Comparison of ENCODE assay signal across 11 mouse cellular contexts in genomic region chr1:43403341-43403740, GRCm38 (mm10). TPM values are rescaled to one million over a fixed set of nuclear protein-coding genes. Genes with fewer than 3 reads are reported as not detected.
DNase-seq lines count a peak whose midpoint lies in the region; ATAC-seq and TF ChIP-seq lines count a peak whose summit lies in the region.
"Had no signal": no experiment of that assay in that cellular context is flagged by ENCODE, and none has a peak within 500 bp of the region (broad histone marks: within the 10 kb centered on the region; RNA-seq: fewer than 3 reads in every experiment).

No protein-coding gene starts in this region.

- no peaks in the 10 kb centered on the region for H3K36me3 ChIP-seq in heart, postnatal 0 days (replicated peaks; ENCODE audit: control insufficient read depth, insufficient read depth, low read length)
- no peaks in the 10 kb centered on the region for H3K36me3 ChIP-seq in lung, postnatal 0 days (ENCODE audit: insufficient read depth, low read length)
- H3K36me3 ChIP-seq: hindbrain, embryonic 15.5 days had no signal

- H3K4me1 ChIP-seq in heart, postnatal 0 days (ENCODE audit: control insufficient read depth, insufficient read depth): no peaks in the 10 kb centered on the region
- no peaks in the 10 kb centered on the region for H3K4me1 ChIP-seq in lung, postnatal 0 days (ENCODE audit: insufficient read depth, low read depth, low read length)
- H3K4me1 ChIP-seq: hindbrain, embryonic 15.5 days had no signal

- ATAC-seq in heart, postnatal 0 days (ENCODE audit: insufficient read depth, low read depth): no peak
- no peak for ATAC-seq in lung, postnatal 0 days

- peak; percentile 27 for TF ChIP-seq CTCF in heart, postnatal 0 days (IDR thresholded peaks at IDR 0.05; ENCODE audit: low read depth)
- no peak for TF ChIP-seq CTCF in lung, postnatal 0 days (IDR thresholded peaks at IDR 0.05)

- no peaks in the 10 kb centered on the region for H3K27me3 ChIP-seq in heart, postnatal 0 days (ENCODE audit: control insufficient read depth, insufficient read depth, low read length)
- no peaks in the 10 kb centered on the region for H3K27me3 ChIP-seq in lung, postnatal 0 days (replicated peaks; ENCODE audit: insufficient read depth, low read length)
- H3K27me3 ChIP-seq: hindbrain, embryonic 15.5 days had no signal

- no peak overlapping the region for H3K9ac ChIP-seq in heart, postnatal 0 days (replicated peaks; ENCODE audit: low read depth, low read length)
- H3K9ac ChIP-seq in lung, postnatal 0 days (replicated peaks; ENCODE audit: low read depth): no peak overlapping the region
- H3K9ac ChIP-seq: hindbrain, embryonic 15.5 days had no signal

- H3K4me3 ChIP-seq in heart, postnatal 0 days (ENCODE audit: low read depth, low read length): no peak overlapping the region
- H3K4me3 ChIP-seq in lung, postnatal 0 days (ENCODE audit: low read depth, low read length): no peak overlapping the region
- H3K4me3 ChIP-seq: hindbrain, embryonic 15.5 days; myocyte had no signal

- TF ChIP-seq EP300 in heart, postnatal 0 days (IDR thresholded peaks at IDR 0.05; ENCODE audit: low read depth): no peak
- TF ChIP-seq EP300 in lung, postnatal 0 days (IDR thresholded peaks at IDR 0.05): no peak

- no peak overlapping the region for H3K4me2 ChIP-seq in heart, postnatal 0 days (ENCODE audit: low read depth, low read length)
- H3K4me2 ChIP-seq in lung, postnatal 0 days (replicated peaks; ENCODE audit: low read depth, low read length): no peak overlapping the region
- H3K4me2 ChIP-seq: hindbrain, embryonic 15.5 days had no signal

- H3K27ac ChIP-seq in heart, postnatal 0 days (ENCODE audit: low read depth): no peak overlapping the region
- H3K27ac ChIP-seq in lung, postnatal 0 days (ENCODE audit: low read length): no peak overlapping the region
- H3K27ac ChIP-seq: hindbrain, embryonic 15.5 days; macrophage had no signal

- H3K9me3 ChIP-seq in heart, postnatal 0 days (replicated peaks; ENCODE audit: control insufficient read depth, low read length): no peaks in the 10 kb centered on the region
- H3K9me3 ChIP-seq in lung, postnatal 0 days (ENCODE audit: low read length): no peaks in the 10 kb centered on the region
- H3K9me3 ChIP-seq: hindbrain, embryonic 15.5 days had no signal

- no peak for DNase-seq in heart, postnatal 0 days (ENCODE audit: low spot score)
- DNase-seq in heart, adult 9 months (ENCODE audit: low spot score in 2 of 2): no peak
- peak; percentile 25 for DNase-seq in lung, postnatal 36 days
- no peak for DNase-seq in lung, postnatal 0 days (ENCODE audit: low spot score)
- DNase-seq in gastrocnemius, postnatal 25 days: peak; percentile 29
- peak; percentile 78 for DNase-seq in thymus, postnatal 25 days
- no peak for DNase-seq in MN1 (ENCODE audit: low spot score)
- no peak for DNase-seq in urinary bladder, postnatal 10 days (ENCODE audit: low spot score)

RNA-seq across cellular contexts. Expression of gene Nck2, which starts 41.0 kb away (rescaled TPM):
- total RNA-seq in heart, postnatal 0 days (2014; rRNA removed; ENCODE audit: low replicate concordance): 47.8 and 49.7 TPM in 2 replicates
- polyA plus RNA-seq in heart, postnatal 0 days (2015; fragmentation: Nextera tagmentation; extraction: Ambion mirVana): 17.6 and 17.7 TPM in 2 replicates
- 34.0 and 37.9 TPM in 2 replicates for polyA plus RNA-seq in lung, postnatal 0 days (2015; fragmentation: Nextera tagmentation; extraction: Ambion mirVana)
- total RNA-seq in gastrocnemius, postnatal 25 days (2021): 10 to 100 TPM; 17.3 to 17.9 TPM

Comparison
In these comparisons a context has a peak if more than half of its experiments do, and no peak if none do; other contexts are left out.
1. DNase-seq: peak in lung, postnatal 36 days (single experiment), gastrocnemius, postnatal 25 days (single experiment) and thymus, postnatal 25 days (single experiment); none in heart, postnatal 0 days (single experiment), heart, adult 9 months (0 of 2), lung, postnatal 0 days (single experiment), MN1 (single experiment) and urinary bladder, postnatal 10 days (single experiment).